Mouse (Mus musculus) liver, postnatal 0 days (tissue): ENCODE results near the gene Atl1.

ENCODE experiments used
- CTCF ChIP-seq: sonication (generic); IDR thresholded peaks from 2 replicates; pipeline ENCODE4 v1.5.1; 2016; ENCODE audit warnings: antibody characterized with exemption, low read depth
- EP300 ChIP-seq: IDR thresholded peaks from 2 replicates; pipeline ENCODE4 v1.6.1; 2016; ENCODE audit warnings: antibody characterized with exemption, low read depth, mild to moderate bottlenecking

- no peak for TF ChIP-seq CTCF
- TF ChIP-seq EP300 = no peak
These were observed 36.0 kb upstream of the Atl1 start for GRCm38 (mm10) chr12:69856398-69856797.
